Mouse (Mus musculus) liver, embryonic 14.5 days (tissue): Measurements from ENCODE around the gene Lrmda.

Experiments
- CTCF ChIP-seq: IDR thresholded peaks from 2 replicates; pipeline ENCODE4 v1.5.1; 2016; ENCODE audit warnings: antibody characterized with exemption, low read depth, control low read depth
- EP300 ChIP-seq: IDR thresholded peaks from 2 replicates; pipeline ENCODE4 v1.6.1; 2016; ENCODE audit warnings: antibody characterized with exemption, low read depth

DNA sequence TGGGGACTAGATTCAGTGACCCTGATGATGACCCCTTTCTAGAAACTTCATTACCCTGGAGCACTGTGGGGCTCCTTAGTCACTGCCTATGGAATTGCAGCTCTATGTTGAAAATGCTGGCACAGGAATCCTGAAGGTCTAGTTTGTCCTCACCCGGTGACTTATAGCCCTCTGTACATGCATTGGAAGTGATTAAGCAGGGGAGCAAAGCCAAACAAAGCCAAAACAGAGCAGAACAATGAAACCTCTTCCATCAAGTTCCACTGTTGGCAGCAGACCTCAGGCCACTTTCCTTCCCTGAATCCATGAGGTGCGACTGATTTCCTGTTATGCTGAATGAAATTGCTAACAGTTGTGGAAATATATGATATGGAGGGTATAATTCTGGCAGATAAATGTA, 578.0 kb downstream of the Lrmda start:
- TF ChIP-seq CTCF (no peak), EP300 (no peak)
